ENCODE assay signal across 11 mouse cellular contexts in genomic region chr2:59469590-59470245, GRCm38 (mm10). TPM values are rescaled to one million over a fixed set of nuclear protein-coding genes. Genes with fewer than 3 reads are reported as not detected.
DNase-seq lines count a peak whose midpoint lies in the region; ATAC-seq and TF ChIP-seq lines count a peak whose summit lies in the region.
"Had no signal": no experiment of that assay in that cellular context is flagged by ENCODE, and none has a peak within 500 bp of the region (broad histone marks: within the 10 kb centered on the region; RNA-seq: fewer than 3 reads in every experiment).

No protein-coding gene starts in this region.

- H3K4me3 ChIP-seq in hindbrain, embryonic 16.5 days (ENCODE audit: low read length), result no peak overlapping the region
- no peak overlapping the region for H3K4me3 ChIP-seq in hindbrain, embryonic 10.5 days
- peak overlapping the region; percentile 26 for H3K4me3 ChIP-seq in thymus, adult 2 months (ENCODE audit: control insufficient read depth, insufficient read depth, low read length)
- H3K4me3 ChIP-seq: midbrain, embryonic 15.5 days; stomach, embryonic 15.5 days had no signal

- no peak for DNase-seq in hindbrain, embryonic 10.5 days (ENCODE audit: low spot score)
- peak; percentile 37 for DNase-seq in thymus, adult 2 months
- no peak for DNase-seq in thymus, adult 18-20 months
- no peak for DNase-seq in cerebellum, postnatal 14 days
- no peak for DNase-seq in cerebellum, adult 9-11 months

- H3K27me3 ChIP-seq in hindbrain, embryonic 16.5 days (replicated peaks; ENCODE audit: control insufficient read depth, insufficient read depth, low read length), result no peaks in the 10 kb centered on the region
- peaks cover 16% of the 10 kb centered on the region; the same call in 1 of the 2 replicates for H3K27me3 ChIP-seq in hindbrain, embryonic 10.5 days (ENCODE audit: insufficient read depth, poor library complexity, severe bottlenecking)
- H3K27me3 ChIP-seq in thymus, adult 2 months (ENCODE audit: control insufficient read depth, insufficient read depth, low read length), result no peaks in the 10 kb centered on the region
- H3K27me3 ChIP-seq: midbrain, embryonic 15.5 days; stomach, embryonic 15.5 days had no signal

- no peaks in the 10 kb centered on the region for H3K36me3 ChIP-seq in hindbrain, embryonic 16.5 days (ENCODE audit: control insufficient read depth, insufficient read depth, low read length)
- H3K36me3 ChIP-seq in hindbrain, embryonic 10.5 days, result no peaks in the 10 kb centered on the region
- no peaks in the 10 kb centered on the region for H3K36me3 ChIP-seq in thymus, adult 2 months (ENCODE audit: control insufficient read depth, insufficient read depth, low read length)
- H3K36me3 ChIP-seq: midbrain, embryonic 15.5 days; stomach, embryonic 15.5 days had no signal

- no peak overlapping the region for H3K9ac ChIP-seq in hindbrain, embryonic 16.5 days (ENCODE audit: low read depth, low read length)
- H3K9ac ChIP-seq: forebrain, postnatal 0 days; midbrain, embryonic 15.5 days; stomach, embryonic 15.5 days had no signal

- ATAC-seq in hindbrain, embryonic 16.5 days, result no peak
- peak; percentile 58 for ATAC-seq in inflammation-experienced regulatory T-cells, adult 6 months
- ATAC-seq: midbrain, embryonic 15.5 days had no signal

- H3K9me3 ChIP-seq in hindbrain, embryonic 16.5 days (ENCODE audit: control insufficient read depth, low read length), result no peaks in the 10 kb centered on the region
- H3K9me3 ChIP-seq in hindbrain, embryonic 10.5 days, result no peaks in the 10 kb centered on the region
- H3K9me3 ChIP-seq: midbrain, embryonic 15.5 days; stomach, embryonic 15.5 days had no signal

- H3K4me1 ChIP-seq in hindbrain, embryonic 16.5 days (ENCODE audit: control insufficient read depth, insufficient read depth, low read depth, low read length), result no peaks in the 10 kb centered on the region; the same call in 1 of the 2 replicates
- H3K4me1 ChIP-seq in hindbrain, embryonic 10.5 days (replicated peaks), result peaks cover 27% of the 10 kb centered on the region
- H3K4me1 ChIP-seq in thymus, adult 2 months (replicated peaks; ENCODE audit: control insufficient read depth, insufficient read depth, low read length), result peaks cover 36% of the 10 kb centered on the region
- H3K4me1 ChIP-seq: midbrain, embryonic 15.5 days had no signal

- TF ChIP-seq POLR2A in thymus, adult 2 months (IDR thresholded peaks at IDR 0.05; ENCODE audit: control insufficient read depth, extremely low read depth, insufficient read depth, low read length, poor library complexity), result no peak

- H3K4me2 ChIP-seq in hindbrain, embryonic 16.5 days (ENCODE audit: low read length), result no peak overlapping the region
- H3K4me2 ChIP-seq: midbrain, embryonic 15.5 days; stomach, embryonic 15.5 days had no signal

- H3K27ac ChIP-seq in hindbrain, embryonic 16.5 days (ENCODE audit: low read depth, low read length), result peak overlapping the region; percentile 36; the same call in 1 of the 2 replicates
- no peak overlapping the region for H3K27ac ChIP-seq in hindbrain, embryonic 10.5 days
- peak overlapping the region; percentile 98 for H3K27ac ChIP-seq in thymus, adult 2 months (ENCODE audit: control insufficient read depth, insufficient read depth, low read length)
- H3K27ac ChIP-seq: midbrain, embryonic 15.5 days; stomach, embryonic 15.5 days had no signal

- WGBS in hindbrain, embryonic 16.5 days, result 56% methylated on average over 8 of the region's 8 CpGs
- 58% methylated on average over 8 of the region's 8 CpGs for WGBS in hindbrain, embryonic 10.5 days
- 12% methylated on average over 8 of the region's 8 CpGs for WGBS in thymus, adult 2 months

- no peak for TF ChIP-seq CTCF in thymus, adult 2 months (IDR thresholded peaks at IDR 0.05; ENCODE audit: borderline replicate concordance, control insufficient read depth, extremely low read depth, insufficient read depth, low read length, poor library complexity)

RNA-seq across cellular contexts. Expression of gene Dapl1, which starts 14.7 kb away (rescaled TPM):
- 1.4 and 2.2 TPM in 2 replicates for polyA plus RNA-seq in hindbrain, embryonic 16.5 days (2015; fragmentation: Nextera tagmentation; extraction: Ambion mirVana)
- 1.4 and 1.6 TPM in 2 replicates for polyA plus RNA-seq in hindbrain, embryonic 10.5 days (2016; fragmentation: Nextera tagmentation; extraction: Ambion mirVana)
- 4.1 and 4.7 TPM in 2 replicates for polyA plus RNA-seq in thymus, adult 2 months (2012; rRNA removed)
- 10 to 100 TPM in 2 of 3 experiments, not detected in 1; 14.2 to 23.9 TPM for polyA plus RNA-seq in inflammation-experienced regulatory T-cells, adult 6 months (2017; shearing (Covaris generic))
- polyA plus RNA-seq: liver, embryonic 16.5 days had no signal
